Mouse (Mus musculus) kidney, adult 2 months (tissue): ENCODE data around the gene Mog.

Experiments
- CTCF ChIP-seq: fragments of 200-500 bp; conservative IDR thresholded peaks from 2 replicates; pipeline ENCODE4 v1.5.1; 2011; ENCODE audit warnings: low read depth, mild to moderate bottlenecking, control low read depth, low read length, moderate library complexity, mixed read lengths; ENCODE audit not compliant: insufficient read depth, insufficient read length
- POLR2A ChIP-seq: fragments of 200-500 bp; IDR thresholded peaks from one replicate; pipeline ENCODE4 v1.6.1; 2011; ENCODE audit warnings: low read depth, low read length, control low read depth

DNA sequence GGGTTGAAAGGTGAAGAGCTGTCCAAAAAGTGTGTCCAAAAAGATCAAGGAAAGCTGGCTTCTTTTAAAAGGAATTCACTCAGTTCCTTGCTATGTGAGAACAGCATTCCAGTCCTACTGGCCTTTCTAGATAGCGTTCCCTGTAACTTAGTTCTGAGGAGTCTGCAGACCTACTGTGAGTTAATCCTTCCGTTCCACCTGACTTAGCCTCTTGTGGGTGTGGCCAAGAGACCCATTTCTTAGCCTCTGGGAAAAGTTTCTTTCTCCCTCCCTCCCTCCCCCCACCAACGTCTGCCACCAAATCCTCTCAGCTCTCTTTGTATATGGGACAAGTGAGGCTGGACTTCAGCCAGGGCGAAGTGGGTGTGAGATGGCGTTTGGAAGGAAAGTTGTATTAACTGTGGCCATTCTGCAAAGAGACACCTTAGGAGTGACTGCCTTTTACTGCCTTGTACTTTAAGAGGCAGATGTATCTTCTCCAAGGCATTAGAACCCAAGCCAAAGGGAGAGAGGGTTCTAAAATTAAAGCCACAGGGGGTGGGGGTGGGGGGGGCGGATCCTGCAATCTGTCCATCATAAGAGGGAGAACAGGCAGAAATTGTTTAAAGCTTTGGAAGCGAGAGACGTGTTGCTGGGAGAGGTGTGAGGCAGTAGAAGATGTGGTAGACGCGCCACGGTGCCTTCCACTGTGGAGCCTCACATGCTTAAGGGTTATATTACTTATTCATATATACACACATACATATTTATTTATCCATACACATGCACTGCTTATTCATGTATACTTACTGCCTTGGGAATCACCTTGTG lies 40.7 kb upstream of the Mog start:
- TF ChIP-seq POLR2A = no peak
- TF ChIP-seq CTCF = no peak
